In genomic region chr2:22689969-22690368, GRCm38 (mm10) we compare ENCODE assay signal across 10 mouse cellular contexts.
A peak's percentile ranks its signal among the peaks of the same experiment; 100 is the strongest.
DNase-seq lines count a peak whose midpoint lies in the region; ATAC-seq and TF ChIP-seq lines count a peak whose summit lies in the region.
"Had no signal": no experiment of that assay in that cellular context is flagged by ENCODE, and none has a peak within 500 bp of the region (broad histone marks: within the 10 kb centered on the region; RNA-seq: fewer than 3 reads in every experiment).

No protein-coding gene starts in this region.

- ATAC-seq in hindbrain, postnatal 0 days, result no peak
- ATAC-seq in hindbrain, embryonic 12.5 days (ENCODE audit: low FRiP score), result no peak
- ATAC-seq in heart, embryonic 11.5 days (replicated peaks; ENCODE audit: insufficient number of reproducible peaks, low FRiP score, low TSS enrichment), result no peak
- ATAC-seq: liver, embryonic 12.5 days had no signal

- WGBS in hindbrain, postnatal 0 days, result 85% methylated on average over 7 of the region's 7 CpGs
- 82% methylated on average over 7 of the region's 7 CpGs for WGBS in hindbrain, embryonic 12.5 days
- WGBS in heart, embryonic 11.5 days (ENCODE audit: insufficient replicate concordance), result 77% methylated on average over 7 of the region's 7 CpGs

- no peaks in the 10 kb centered on the region for H3K9me3 ChIP-seq in hindbrain, postnatal 0 days (ENCODE audit: low read length)
- no peaks in the 10 kb centered on the region for H3K9me3 ChIP-seq in hindbrain, embryonic 12.5 days (replicated peaks)
- H3K9me3 ChIP-seq in heart, embryonic 11.5 days (replicated peaks; ENCODE audit: control insufficient read depth, low read length), result no peaks in the 10 kb centered on the region
- H3K9me3 ChIP-seq: kidney, embryonic 15.5 days; liver, embryonic 12.5 days had no signal

- DNase-seq in hindbrain, postnatal 0 days (ENCODE audit: low spot score), result no peak
- peak; percentile 2 for DNase-seq in retina, embryonic 14.5 days (ENCODE audit: low spot score)
- no peak for DNase-seq in retina, postnatal 1 day
- DNase-seq in ZHBTc4 (ENCODE audit: low read depth, low spot score), result peak; percentile 14
- DNase-seq in thymus, postnatal 25 days, result peak; percentile 28
- no peak for DNase-seq in heart, postnatal 4 days

- no peak overlapping the region for H3K9ac ChIP-seq in hindbrain, postnatal 0 days (replicated peaks; ENCODE audit: low read length)
- no peak overlapping the region for H3K9ac ChIP-seq in hindbrain, embryonic 12.5 days
- no peak overlapping the region for H3K9ac ChIP-seq in heart, embryonic 11.5 days (ENCODE audit: low read depth, low read length)
- H3K9ac ChIP-seq: kidney, embryonic 15.5 days; liver, embryonic 12.5 days had no signal

- H3K36me3 ChIP-seq in hindbrain, postnatal 0 days (ENCODE audit: insufficient read depth, low read length), result no peaks in the 10 kb centered on the region
- H3K36me3 ChIP-seq in hindbrain, embryonic 12.5 days, result 0 out of 2 replicates have a peak, but pooled peaks cover 10% of the 10 kb centered on the region
- H3K36me3 ChIP-seq in heart, embryonic 11.5 days (ENCODE audit: control insufficient read depth, insufficient read depth, low read length), result no peaks in the 10 kb centered on the region
- H3K36me3 ChIP-seq: kidney, embryonic 15.5 days; liver, embryonic 12.5 days had no signal

- H3K27me3 ChIP-seq in hindbrain, postnatal 0 days (ENCODE audit: insufficient read depth, low read length), result no peaks in the 10 kb centered on the region
- no peaks in the 10 kb centered on the region for H3K27me3 ChIP-seq in hindbrain, embryonic 12.5 days
- H3K27me3 ChIP-seq in heart, embryonic 11.5 days (ENCODE audit: control insufficient read depth, insufficient read depth, low read length), result no peaks in the 10 kb centered on the region
- H3K27me3 ChIP-seq: kidney, embryonic 15.5 days; liver, embryonic 12.5 days had no signal

- H3K4me2 ChIP-seq in hindbrain, postnatal 0 days (ENCODE audit: low read depth, low read length), result no peak overlapping the region
- H3K4me2 ChIP-seq in hindbrain, embryonic 12.5 days (replicated peaks), result no peak overlapping the region
- no peak overlapping the region for H3K4me2 ChIP-seq in heart, embryonic 11.5 days
- H3K4me2 ChIP-seq: kidney, embryonic 15.5 days; liver, embryonic 12.5 days had no signal

- no peaks in the 10 kb centered on the region for H3K4me1 ChIP-seq in hindbrain, postnatal 0 days (ENCODE audit: insufficient read depth, low read length)
- no peaks in the 10 kb centered on the region for H3K4me1 ChIP-seq in hindbrain, embryonic 12.5 days
- no peaks in the 10 kb centered on the region for H3K4me1 ChIP-seq in heart, embryonic 11.5 days (ENCODE audit: control insufficient read depth, insufficient read depth, low read length)
- H3K4me1 ChIP-seq: kidney, embryonic 15.5 days; liver, embryonic 12.5 days had no signal

- no peak overlapping the region for H3K27ac ChIP-seq in hindbrain, postnatal 0 days
- no peak overlapping the region for H3K27ac ChIP-seq in hindbrain, embryonic 12.5 days
- no peak overlapping the region for H3K27ac ChIP-seq in heart, embryonic 11.5 days (ENCODE audit: low read depth, low read length)
- H3K27ac ChIP-seq: kidney, embryonic 15.5 days; liver, embryonic 12.5 days had no signal

- TF ChIP-seq CTCF in hindbrain, postnatal 0 days (IDR thresholded peaks at IDR 0.05; ENCODE audit: low read depth), result peak; percentile 31

- no peak overlapping the region for H3K4me3 ChIP-seq in hindbrain, postnatal 0 days (ENCODE audit: low read length)
- H3K4me3 ChIP-seq in hindbrain, embryonic 12.5 days, result no peak overlapping the region
- H3K4me3 ChIP-seq in heart, embryonic 11.5 days (ENCODE audit: low read depth, low read length), result no peak overlapping the region
- H3K4me3 ChIP-seq: kidney, embryonic 15.5 days; liver, embryonic 12.5 days had no signal

Comparison
In these comparisons a context has a peak if more than half of its experiments do, and no peak if none do; other contexts are left out.
1. DNase-seq: peak in retina, embryonic 14.5 days (single experiment), ZHBTc4 (single experiment) and thymus, postnatal 25 days (single experiment); none in hindbrain, postnatal 0 days (single experiment), retina, postnatal 1 day (single experiment) and heart, postnatal 4 days (single experiment).